Mouse (Mus musculus) bone marrow, adult 2 months (tissue): ENCODE data around the gene Rsph10b. TPM values are rescaled to one million over a fixed set of nuclear protein-coding genes. Genes with fewer than 3 reads are reported as not detected.

Experiments used
- H3K27ac ChIP-seq: fragments of 200-500 bp; 2 replicates; pipeline ENCODE4 v1.5.1; 2012; ENCODE audit warnings: low read depth, mild to moderate bottlenecking, control low read depth, inconsistent platforms, low read length; ENCODE audit not compliant: control insufficient read depth, poor library complexity, insufficient read depth
- H3K4me1 ChIP-seq: fragments of 200-500 bp; 2 replicates; pipeline ENCODE4 v1.6.1; 2011; ENCODE audit warnings: low read length; ENCODE audit not compliant: control insufficient read depth, insufficient read depth
- H3K4me3 ChIP-seq: fragments of 200-500 bp; replicated peaks from 2 replicates; pipeline ENCODE3; 2011; ENCODE audit warnings: mild to moderate bottlenecking, low read depth, low read length, control low read depth; ENCODE audit not compliant: control insufficient read depth
- CTCF ChIP-seq: fragments of 200-500 bp; IDR thresholded peaks from 2 replicates; pipeline ENCODE4 v1.5.1; 2011; ENCODE audit warnings: low read length, control low read depth; ENCODE audit not compliant: control insufficient read depth, insufficient read depth
- POLR2A ChIP-seq: fragments of 200-500 bp; IDR thresholded peaks from 2 replicates; pipeline ENCODE4 v1.6.1; 2011; ENCODE audit warnings: low read depth, mild to moderate bottlenecking, control low read depth, low read length, borderline replicate concordance; ENCODE audit not compliant: control insufficient read depth
- WGBS: fragments of 180-500 bp; shearing (Covaris S2); methylation state at CpG from one replicate; pipeline ENCODE4 v1.1.7; 2018; 5-methylcytosine and 5-hydroxymethylcytosine counted together
- polyA plus RNA-seq: library from polyadenylated mRNA; stranded (reverse); fragments of >200 nt; gene quantifications from 2 replicates; pipeline ENCODE4 v1.2.4, GENCODE M21; 2011; ENCODE audit warnings: low replicate concordance; ENCODE audit not compliant: missing spikeins, insufficient read depth, insufficient read length

Rsph10b gene
- polyA plus RNA-seq, 1 experiment = 4.8 TPM

- Histone ChIP-seq H3K4me3 (no peak overlapping the region), H3K27ac (no peak overlapping the region), H3K4me1 (no peaks in the 10 kb centered on the region)
- TF ChIP-seq CTCF (no peak), POLR2A (no peak)
- WGBS = 81% methylated on average over 8 of the region's 8 CpGs
Measured at GRCm38 (mm10) chr5:143906429-143906828, 26.4 kb upstream of the Rsph10b start.

- Histone ChIP-seq H3K27ac (peak overlapping the region; percentile 94), H3K4me1 (no peaks in the 10 kb centered on the region), H3K4me3 (peak overlapping the region; percentile 98)
- WGBS = 2% methylated on average over 9 of the region's 9 CpGs
- TF ChIP-seq POLR2A (no peak), CTCF (no peak)
Measured at GRCm38 (mm10) chr5:143908926-143909325, 23.9 kb upstream of the Rsph10b start.

DNA sequence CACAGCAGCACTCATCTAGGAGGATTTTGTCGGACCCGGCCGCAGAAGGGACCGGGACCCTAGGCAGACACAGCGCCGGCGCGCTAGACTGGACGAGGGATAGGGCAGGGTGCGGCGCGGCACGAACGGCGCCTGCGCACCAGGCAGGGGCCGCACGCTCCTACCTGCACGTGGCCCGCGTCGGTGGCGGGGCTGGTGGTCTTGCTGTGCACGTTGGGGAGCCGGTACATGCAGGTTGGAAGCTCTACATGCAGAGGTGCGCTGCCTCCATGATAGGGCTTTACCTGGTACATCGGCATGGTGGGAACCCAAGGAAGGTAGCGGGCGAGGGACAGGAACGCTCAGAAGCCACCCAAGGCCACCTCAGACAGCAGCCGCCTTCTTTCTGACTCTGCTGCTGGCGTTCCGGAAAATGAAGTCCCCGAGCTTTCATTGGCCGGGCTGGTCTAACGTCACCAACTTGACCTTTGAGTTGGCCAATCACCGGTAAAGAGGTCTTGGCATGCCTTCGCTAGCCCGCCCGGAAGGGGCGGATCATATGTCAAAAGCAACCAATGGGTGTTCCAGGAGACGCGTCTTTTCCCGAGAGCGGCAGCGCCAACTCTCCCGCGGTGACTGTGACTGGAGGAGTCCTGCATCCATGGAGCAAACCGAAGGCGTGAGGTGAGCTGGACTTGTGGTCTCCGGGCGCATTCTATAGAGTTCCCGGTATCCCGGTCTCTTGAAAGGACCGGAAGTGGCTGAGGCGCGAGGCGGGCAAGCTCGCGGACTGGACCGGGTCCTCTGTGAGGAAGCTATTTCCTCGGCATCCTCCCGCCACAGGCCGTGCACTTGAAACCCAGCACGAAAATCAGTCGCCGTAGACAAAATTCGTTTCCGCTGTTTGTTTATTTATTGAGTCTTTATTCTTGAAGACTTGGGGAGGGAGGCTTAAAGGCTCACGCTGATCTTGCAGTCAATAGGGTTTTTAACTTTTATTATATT lies 23.1 kb upstream of the Rsph10b start, which contains the start of the genes Aimp2 and Pms2:
TSS of gene Aimp2 (minus strand) at position 431 of the 984 bp plus-strand sequence.
TSS of gene Pms2 (plus strand) at position 548 of the 984 bp plus-strand sequence.
- Histone ChIP-seq H3K4me3 (peak within 1 kb of the TSS; percentile 98), H3K27ac (peak within 1 kb of the TSS; percentile 94), H3K4me1 (no peaks in the 10 kb centered on the region)
- no peak; the same call in 1 of the 2 replicates for TF ChIP-seq CTCF
- TF ChIP-seq POLR2A = peak; percentile 76; the same call in 1 of the 2 replicates
- under 1% methylated on average over 70 of the region's 70 CpGs for WGBS

GRCm38 (mm10) chr5:143916221-143916620 lies 16.6 kb upstream of the Rsph10b start:
- TF ChIP-seq CTCF = no peak
- TF ChIP-seq POLR2A = no peak
- Histone ChIP-seq H3K27ac (no peak overlapping the region), H3K4me3 (no peak overlapping the region), H3K4me1 (no peaks in the 10 kb centered on the region)
- 96% methylated on average over 9 of the region's 9 CpGs for WGBS

DNA sequence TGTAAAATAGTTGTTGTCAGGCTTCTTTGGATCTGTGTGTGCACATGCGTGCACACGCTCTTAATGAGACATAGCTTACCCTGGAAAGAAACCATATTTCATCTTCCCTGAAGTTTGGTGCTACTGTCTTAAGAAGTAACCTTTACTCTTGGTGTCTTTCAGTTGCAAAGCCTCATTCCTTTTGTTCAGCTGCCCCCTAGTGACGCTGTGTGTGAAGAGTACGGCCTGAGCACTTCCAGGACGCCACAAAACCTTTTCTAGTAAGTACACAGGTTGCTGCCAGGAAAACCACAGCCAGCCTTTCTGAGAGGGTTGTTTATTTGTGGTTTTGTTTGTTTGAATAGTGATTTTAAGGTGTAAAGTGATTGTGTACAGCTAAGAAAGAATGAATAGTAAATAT lies 15.4 kb upstream of the Rsph10b start:
- WGBS = 47% methylated on average over 5 of the region's 5 CpGs

DNA sequence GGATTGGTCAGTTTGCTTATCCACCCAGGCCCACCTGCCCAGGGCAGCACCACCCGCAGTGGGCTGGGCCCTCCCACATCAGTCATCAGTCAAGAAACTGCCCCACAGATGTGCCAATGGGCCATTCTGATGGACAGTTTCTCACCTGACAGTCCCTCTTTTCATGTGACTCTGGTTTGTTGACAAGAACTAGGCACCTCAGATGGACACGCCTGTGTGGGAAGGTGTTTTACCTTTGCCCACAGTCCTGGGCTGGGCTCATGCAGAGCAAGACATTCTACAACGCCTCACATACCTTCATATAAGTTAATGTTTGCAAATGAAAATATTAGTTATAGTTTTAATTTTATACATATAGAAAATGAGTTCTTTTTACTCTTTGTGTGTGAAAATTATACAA lies 14.7 kb upstream of the Rsph10b start:
- Histone ChIP-seq H3K4me1 (no peaks in the 10 kb centered on the region), H3K4me3 (no peak overlapping the region), H3K27ac (no peak overlapping the region)
- TF ChIP-seq CTCF = no peak
- TF ChIP-seq POLR2A = no peak
- 96% methylated on average over 3 of the region's 3 CpGs for WGBS

More for the DNA sequence above, 15.4 kb upstream of the Rsph10b start:
- Histone ChIP-seq H3K4me3 (no peak overlapping the region), H3K27ac (no peak overlapping the region), H3K4me1 (no peaks in the 10 kb centered on the region)
- TF ChIP-seq POLR2A (no peak), CTCF (peak; percentile 64)

- Histone ChIP-seq H3K27ac (no peak overlapping the region), H3K4me1 (no peaks in the 10 kb centered on the region; the same call in 1 of the 2 replicates), H3K4me3 (no peak overlapping the region)
- TF ChIP-seq POLR2A (no peak), CTCF (no peak)
- 74% methylated on average over 6 of the region's 6 CpGs for WGBS
Measured at GRCm38 (mm10) chr5:143924781-143925452, 7.9 kb upstream of the Rsph10b start.

- Histone ChIP-seq H3K4me1 (no peaks in the 10 kb centered on the region; the same call in 1 of the 2 replicates), H3K27ac (no peak within 1 kb of the TSS), H3K4me3 (no peak within 1 kb of the TSS)
- TF ChIP-seq CTCF (no peak), POLR2A (no peak)
- WGBS = 93% methylated on average over 8 of the region's 8 CpGs
Measured at GRCm38 (mm10) chr5:143927875-143928274, 5.0 kb upstream of the Rsph10b start, which contains the start of gene Gm42421. Gene Gm42421 (plus strand): TSS chr5:143928175.
